Mouse (Mus musculus): ENCODE results near the gene Myo18b. TPM values are rescaled to one million over a fixed set of nuclear protein-coding genes. Genes with fewer than 3 reads are reported as not detected.

Gene Myo18b
- total and polyA plus RNA-seq, 3 experiments, result 0.05 TPM; not detected in 2

GRCm38 (mm10) chr5:112640651-112641050 is 255.5 kb downstream of the Myo18b start:
- no peaks in the 10 kb centered on the region for H3K36me3 ChIP-seq (replicated peaks)
- DNase-seq (ENCODE audit: low spot score), result no peak
- ATAC-seq (ENCODE audit: extremely low read depth, insufficient number of reproducible peaks, low FRiP score, poor library complexity, severe bottlenecking), result no peak
- peaks cover 94% of the 10 kb centered on the region for H3K9me3 ChIP-seq (replicated peaks)
- H3K4me3 ChIP-seq (ENCODE audit: low read depth, low read length), result peak overlapping the region; percentile 33; the same call in 1 of the 2 replicates
- peaks cover 2% of the 10 kb centered on the region; the same call in 1 of the 2 replicates for H3K27me3 ChIP-seq (ENCODE audit: insufficient read depth, low read length)
- TF ChIP-seq GATA1 (IDR thresholded peaks at IDR 0.05; ENCODE audit: borderline replicate concordance, low read length) (no peak), POLR2AphosphoS5 (IDR thresholded peaks at IDR 0.05; ENCODE audit: insufficient replicate concordance, low read depth, low read length) (no peak), CTCF (IDR thresholded peaks at IDR 0.05; ENCODE audit: low read depth, low read length) (no peak), GATA2 (IDR thresholded peaks at IDR 0.05; ENCODE audit: borderline replicate concordance, low read depth, low read length) (no peak), TAL1 (conservative IDR thresholded peaks at IDR 0.05; ENCODE audit: low read depth, low read length) (no peak)
- H3K4me1 ChIP-seq (ENCODE audit: insufficient read depth, low read depth, low read length), result no peaks in the 10 kb centered on the region

Other genes starting within 250 kb of the Myo18b start
- not detected in 2 replicates for gene Grk3, start 119.4 kb upstream of the Myo18b start, total RNA-seq (2014; fragmentation: Nextera tagmentation)
- 0.11 TPM in 1 of 2 replicates, not detected in the other for gene Grk3, start 119.4 kb upstream of the Myo18b start, total RNA-seq (2017)
- not detected in 2 replicates for gene Grk3, start 119.4 kb upstream of the Myo18b start, polyA plus RNA-seq (2012)
- gene Crybb2, start 173.8 kb upstream of the Myo18b start, total RNA-seq (2014; fragmentation: Nextera tagmentation), result not detected in 2 replicates
- 0.29 TPM in 1 of 2 replicates, not detected in the other for gene Crybb2, start 173.8 kb upstream of the Myo18b start, total RNA-seq (2017)
- gene Crybb2, start 173.8 kb upstream of the Myo18b start, polyA plus RNA-seq (2012), result not detected in 2 replicates
- not detected in 2 replicates for gene Crybb3, start 185.2 kb upstream of the Myo18b start, total RNA-seq (2014; fragmentation: Nextera tagmentation)
- gene Crybb3, start 185.2 kb upstream of the Myo18b start, total RNA-seq (2017), result not detected in 2 replicates
- not detected in 2 replicates for gene Crybb3, start 185.2 kb upstream of the Myo18b start, polyA plus RNA-seq (2012)

Data from G1E (cell line).